Mouse (Mus musculus): ENCODE measurements around the gene Slc22a14. TPM values are rescaled to one million over a fixed set of nuclear protein-coding genes. Genes with fewer than 3 reads are reported as not detected.

The Slc22a14 gene
- total RNA-seq, 2 experiments from 2014 or later: not detected

Other genes starting within 250 kb of the Slc22a14 start
- 1 to 10 TPM; 1.3 to 1.9 TPM for gene Acaa1b, start 208.5 kb downstream of the Slc22a14 start, total RNA-seq (2021)
- not detected for gene Gm47289, start 206.4 kb downstream of the Slc22a14 start, total RNA-seq (2021)
- not detected for gene Slc22a13, start 156.5 kb downstream of the Slc22a14 start, total RNA-seq (2021)
- 10 to 100 TPM; 28.0 to 31.4 TPM for gene Oxsr1, start 43.1 kb downstream of the Slc22a14 start, total RNA-seq (2021)
- 10 to 100 TPM; 71.4 to 72.6 TPM for gene Acaa1a, start 25.9 kb downstream of the Slc22a14 start, total RNA-seq (2021)
- 1 to 10 TPM; 5.4 to 7.3 TPM for gene Myd88, start 24.1 kb downstream of the Slc22a14 start, total RNA-seq (2021)
- gene Xylb, start 8.2 kb downstream of the Slc22a14 start, total RNA-seq (2021): 1 to 10 TPM; 3.3 to 3.8 TPM
- 10 to 100 TPM; 14.9 to 17.7 TPM for gene Acvr2b, start 36.6 kb upstream of the Slc22a14 start, total RNA-seq (2021)
- 10 to 100 TPM; 24.7 to 25.6 TPM for gene Exog, start 79.4 kb upstream of the Slc22a14 start, total RNA-seq (2021)
- gene Scn5a, start 213.5 kb upstream of the Slc22a14 start, total RNA-seq (2021): 1 to 10 TPM; 2.9 to 5.1 TPM

Measured in left cerebral cortex, postnatal 25 days (tissue).